Mouse (Mus musculus): ENCODE results near the gene Gas8. TPM values are rescaled to one million over a fixed set of nuclear protein-coding genes. Genes with fewer than 3 reads are reported as not detected.

Gas8 gene
- total and polyA plus RNA-seq, 2 experiments from 2014 or later = 33.7 to 51.9 TPM

GRCm38 (mm10) chr8:123503801-123504467 lies 14.7 kb upstream of the Gas8 start:
- Histone ChIP-seq H3K4me1 (ENCODE audit: insufficient read depth) (no peaks in the 10 kb centered on the region), H3K36me3 (ENCODE audit: insufficient read depth) (peaks cover 93% of the 10 kb centered on the region), H3K4me3 (ENCODE audit: low read depth, low read length) (no peak overlapping the region), H3K9me3 (ENCODE audit: low read length) (no peaks in the 10 kb centered on the region), H3K4me2 (ENCODE audit: low read depth) (no peak overlapping the region), H3K27ac (ENCODE audit: low read depth, low read length) (no peak overlapping the region), H3K9ac (no peak overlapping the region), H3K27me3 (ENCODE audit: insufficient read depth, low read length) (no peaks in the 10 kb centered on the region)
- DNase-seq = no peak
- TF ChIP-seq CTCF (IDR thresholded peaks at IDR 0.05; ENCODE audit: low read depth) = peak; percentile 53
- 99% methylated on average over 6 of the region's 6 CpGs for WGBS
- no peak for ATAC-seq

GRCm38 (mm10) chr8:123504591-123505195 lies 13.9 kb upstream of the Gas8 start:
- TF ChIP-seq CTCF (IDR thresholded peaks at IDR 0.05; ENCODE audit: low read depth) = no peak
- Histone ChIP-seq H3K9ac (no peak overlapping the region), H3K27ac (ENCODE audit: low read depth, low read length) (peak overlapping the region; percentile 29; the same call in 1 of the 2 replicates), H3K27me3 (ENCODE audit: insufficient read depth, low read length) (no peaks in the 10 kb centered on the region), H3K9me3 (ENCODE audit: low read length) (no peaks in the 10 kb centered on the region), H3K4me3 (ENCODE audit: low read depth, low read length) (no peak overlapping the region), H3K36me3 (ENCODE audit: insufficient read depth) (peaks cover 98% of the 10 kb centered on the region), H3K4me2 (ENCODE audit: low read depth) (no peak overlapping the region), H3K4me1 (ENCODE audit: insufficient read depth) (no peaks in the 10 kb centered on the region)
- DNase-seq (no peak), ATAC-seq (no peak)
- WGBS = 88% methylated on average over 9 of the region's 9 CpGs

- H3K4me1 ChIP-seq (ENCODE audit: insufficient read depth) = no peaks in the 10 kb centered on the region
- no peak overlapping the region for H3K27ac ChIP-seq (ENCODE audit: low read depth, low read length)
- no peaks in the 10 kb centered on the region for H3K27me3 ChIP-seq (ENCODE audit: insufficient read depth, low read length)
- WGBS = 73% methylated on average over 4 of the region's 4 CpGs
- no peak overlapping the region for H3K4me3 ChIP-seq (ENCODE audit: low read depth, low read length)
- no peak for TF ChIP-seq CTCF (IDR thresholded peaks at IDR 0.05; ENCODE audit: low read depth)
- H3K9me3 ChIP-seq (ENCODE audit: low read length) = no peaks in the 10 kb centered on the region
- DNase-seq = no peak
- peaks cover 93% of the 10 kb centered on the region for H3K36me3 ChIP-seq (ENCODE audit: insufficient read depth)
- H3K4me2 ChIP-seq (ENCODE audit: low read depth) = no peak overlapping the region
- no peak overlapping the region for H3K9ac ChIP-seq
- ATAC-seq = peak; percentile 19; the same call in 1 of the 2 replicates
Observed at GRCm38 (mm10) chr8:123505267-123505666, 13.4 kb upstream of the Gas8 start.

- H3K27ac ChIP-seq (ENCODE audit: low read depth, low read length) = no peak overlapping the region
- WGBS = 85% methylated on average over 9 of the region's 9 CpGs
- no peak overlapping the region for H3K4me2 ChIP-seq (ENCODE audit: low read depth)
- ATAC-seq (no peak), DNase-seq (no peak)
- no peaks in the 10 kb centered on the region for H3K27me3 ChIP-seq (ENCODE audit: insufficient read depth, low read length)
- no peak for TF ChIP-seq CTCF (IDR thresholded peaks at IDR 0.05; ENCODE audit: low read depth)
- peaks cover 91% of the 10 kb centered on the region for H3K36me3 ChIP-seq (ENCODE audit: insufficient read depth)
- no peak overlapping the region for H3K4me3 ChIP-seq (ENCODE audit: low read depth, low read length)
- no peaks in the 10 kb centered on the region for H3K4me1 ChIP-seq (ENCODE audit: insufficient read depth)
- H3K9me3 ChIP-seq (ENCODE audit: low read length) = no peaks in the 10 kb centered on the region
- no peak overlapping the region for H3K9ac ChIP-seq
Observed at GRCm38 (mm10) chr8:123505695-123506094, 12.9 kb upstream of the Gas8 start.

- peaks cover 76% of the 10 kb centered on the region for H3K36me3 ChIP-seq (ENCODE audit: insufficient read depth)
- no peak overlapping the region for H3K4me2 ChIP-seq (ENCODE audit: low read depth)
- no peak for TF ChIP-seq CTCF (IDR thresholded peaks at IDR 0.05; ENCODE audit: low read depth)
- ATAC-seq = no peak
- H3K9ac ChIP-seq = no peak overlapping the region
- no peaks in the 10 kb centered on the region for H3K4me1 ChIP-seq (ENCODE audit: insufficient read depth)
- no peak for DNase-seq
- WGBS = 94% methylated on average over 5 of the region's 5 CpGs
- no peaks in the 10 kb centered on the region for H3K27me3 ChIP-seq (ENCODE audit: insufficient read depth, low read length)
- H3K9me3 ChIP-seq (ENCODE audit: low read length) = no peaks in the 10 kb centered on the region
- H3K27ac ChIP-seq (ENCODE audit: low read depth, low read length) = no peak overlapping the region
- H3K4me3 ChIP-seq (ENCODE audit: low read depth, low read length) = no peak overlapping the region
Observed at GRCm38 (mm10) chr8:123507153-123507552, 11.5 kb upstream of the Gas8 start.

GRCm38 (mm10) chr8:123510819-123511218 lies 7.8 kb upstream of the Gas8 start:
- Histone ChIP-seq H3K9ac (no peak overlapping the region), H3K36me3 (ENCODE audit: insufficient read depth) (peaks cover 39% of the 10 kb centered on the region), H3K27me3 (ENCODE audit: insufficient read depth, low read length) (no peaks in the 10 kb centered on the region), H3K9me3 (ENCODE audit: low read length) (no peaks in the 10 kb centered on the region), H3K4me2 (ENCODE audit: low read depth) (no peak overlapping the region), H3K4me3 (ENCODE audit: low read depth, low read length) (no peak overlapping the region), H3K27ac (ENCODE audit: low read depth, low read length) (no peak overlapping the region), H3K4me1 (ENCODE audit: insufficient read depth) (peaks cover 9% of the 10 kb centered on the region; the same call in 1 of the 2 replicates)
- ATAC-seq (no peak), DNase-seq (no peak)
- whole genome bisulfite sequencing = 85% methylated on average over 5 of the region's 5 CpGs
- no peak for TF ChIP-seq CTCF (IDR thresholded peaks at IDR 0.05; ENCODE audit: low read depth)

- peak; percentile 54 for DNase-seq
- Histone ChIP-seq H3K4me1 (ENCODE audit: insufficient read depth) (peaks cover 14% of the 10 kb centered on the region), H3K9me3 (ENCODE audit: low read length) (no peaks in the 10 kb centered on the region), H3K4me2 (ENCODE audit: low read depth) (peak overlapping the region; percentile 74), H3K4me3 (ENCODE audit: low read depth, low read length) (peak overlapping the region; percentile 88), H3K27me3 (ENCODE audit: insufficient read depth, low read length) (no peaks in the 10 kb centered on the region), H3K27ac (ENCODE audit: low read depth, low read length) (peak overlapping the region; percentile 94), H3K9ac (peak overlapping the region; percentile 93), H3K36me3 (ENCODE audit: insufficient read depth) (peaks cover 6% of the 10 kb centered on the region)
- no peak for TF ChIP-seq CTCF (IDR thresholded peaks at IDR 0.05; ENCODE audit: low read depth)
- no peak for ATAC-seq
- WGBS = 2% methylated on average over 9 of the region's 9 CpGs
Observed at GRCm38 (mm10) chr8:123514136-123514535, 4.5 kb upstream of the Gas8 start.
